Mouse (Mus musculus) intestine, embryonic 14.5 days (tissue): ENCODE results near the gene Slc25a20. TPM values are rescaled to one million over a fixed set of nuclear protein-coding genes. Genes with fewer than 3 reads are reported as not detected.

Experiments
- ATAC-seq: fragments of 200-750 bp; cut with Nextera tagmentation; replicated peaks from 2 replicates; pipeline ENCODE4 v1.8.0; 2017; ENCODE audit warnings: low read depth, moderate number of reproducible peaks, moderate TSS enrichment, moderate library complexity; ENCODE audit not compliant: low FRiP score, low TSS enrichment
- DNase-seq: peaks from one replicate; pipeline ENCODE4 v3.0.0-alpha.2; 2018; ENCODE audit warnings: low spot score
- H3K27ac ChIP-seq: fragments of 300-500 bp; sonication (generic); 2 replicates; pipeline ENCODE4 v1.5.1; 2014; ENCODE audit warnings: low read depth, mild to moderate bottlenecking, control low read depth
- H3K27me3 ChIP-seq: fragments of 300-500 bp; sonication (generic); replicated peaks from 2 replicates; pipeline ENCODE4 v1.6.1; 2014; ENCODE audit warnings: low read length, control low read depth; ENCODE audit not compliant: control insufficient read depth, insufficient read depth
- H3K36me3 ChIP-seq: fragments of 300-500 bp; sonication (generic); 2 replicates; pipeline ENCODE4 v1.6.1; 2014; ENCODE audit warnings: low read length, control low read depth; ENCODE audit not compliant: control insufficient read depth, insufficient read depth
- H3K4me1 ChIP-seq: fragments of 300-500 bp; sonication (generic); replicated peaks from 2 replicates; pipeline ENCODE4 v1.6.1; 2014; ENCODE audit warnings: low read length, control low read depth, mixed read lengths; ENCODE audit not compliant: control insufficient read depth, insufficient read depth
- H3K4me2 ChIP-seq: fragments of 300-500 bp; sonication (generic); 2 replicates; pipeline ENCODE4 v1.6.1; 2014; ENCODE audit warnings: low read length
- H3K4me3 ChIP-seq: fragments of 300-500 bp; sonication (generic); 2 replicates; pipeline ENCODE4 v1.5.1; 2014; ENCODE audit warnings: low read depth, low read length, control low read depth, mixed read lengths
- H3K9ac ChIP-seq: fragments of 300-500 bp; sonication (generic); 2 replicates; pipeline ENCODE4 v1.6.1; 2014; ENCODE audit warnings: mild to moderate bottlenecking, low read length
- H3K9me3 ChIP-seq: fragments of 300-500 bp; sonication (generic); 2 replicates; pipeline ENCODE4 v1.6.1; 2016; ENCODE audit warnings: low read length, control low read depth; ENCODE audit not compliant: control insufficient read depth
- WGBS: fragments of 180-500 bp; shearing (Covaris S2); extraction: QIAGEN DNeasy Blood & Tissue Kit; methylation state at CpG from one replicate; pipeline ENCODE4 v1.1.7; 2014; 5-methylcytosine and 5-hydroxymethylcytosine counted together
- polyA plus RNA-seq: library from polyadenylated mRNA; unstranded; fragments of >200 nt; fragmentation: Nextera tagmentation; extraction: Ambion mirVana; gene quantifications from 2 replicates; pipeline ENCODE4 v1.2.1, GENCODE M21; 2014

Gene Slc25a20
- polyA plus RNA-seq, 1 experiment from 2014 or later, result 29.1 TPM

DNA sequence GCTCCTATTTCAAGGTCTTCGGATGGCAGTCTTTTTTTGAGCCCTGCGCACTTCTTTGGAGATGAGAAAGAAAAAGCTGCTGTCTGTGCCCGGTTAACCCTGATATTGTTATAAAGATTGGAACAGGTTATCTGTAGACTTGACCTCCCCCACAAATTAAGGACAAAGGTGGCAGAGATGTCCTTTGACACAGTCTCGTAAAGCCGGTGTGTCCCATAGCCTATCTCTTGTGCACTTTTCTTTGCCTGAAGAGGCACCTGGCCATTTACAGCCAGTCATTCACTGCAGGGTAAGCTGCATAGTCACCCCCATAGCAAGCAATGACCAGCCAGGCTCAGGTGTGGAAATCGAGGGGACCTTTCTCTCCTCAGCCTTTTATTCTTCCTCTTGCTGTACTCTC is 772 bp downstream of the Slc25a20 start:
- Histone ChIP-seq H3K4me1 (no peaks in the 10 kb centered on the region; the same call in 1 of the 2 replicates), H3K9ac (peak overlapping the region; percentile 63), H3K4me2 (peak overlapping the region; percentile 65), H3K36me3 (no peaks in the 10 kb centered on the region), H3K9me3 (no peaks in the 10 kb centered on the region), H3K27ac (no peak overlapping the region), H3K27me3 (no peaks in the 10 kb centered on the region), H3K4me3 (peak overlapping the region; percentile 80)
- no peak for DNase-seq
- 35% methylated on average over 6 of the region's 6 CpGs for WGBS
- no peak for ATAC-seq

GRCm38 (mm10) chr9:108669875-108670274 is 8.0 kb downstream of the Slc25a20 start:
- no peaks in the 10 kb centered on the region for H3K4me1 ChIP-seq
- H3K9me3 ChIP-seq, result no peaks in the 10 kb centered on the region
- 70% methylated on average over 8 of the region's 8 CpGs for WGBS
- peaks cover 20% of the 10 kb centered on the region for H3K36me3 ChIP-seq
- no peak overlapping the region for H3K27ac ChIP-seq
- H3K9ac ChIP-seq, result no peak overlapping the region
- H3K27me3 ChIP-seq, result no peaks in the 10 kb centered on the region
- ATAC-seq, result no peak
- DNase-seq, result no peak
- no peak overlapping the region for H3K4me2 ChIP-seq
- no peak overlapping the region for H3K4me3 ChIP-seq

DNA sequence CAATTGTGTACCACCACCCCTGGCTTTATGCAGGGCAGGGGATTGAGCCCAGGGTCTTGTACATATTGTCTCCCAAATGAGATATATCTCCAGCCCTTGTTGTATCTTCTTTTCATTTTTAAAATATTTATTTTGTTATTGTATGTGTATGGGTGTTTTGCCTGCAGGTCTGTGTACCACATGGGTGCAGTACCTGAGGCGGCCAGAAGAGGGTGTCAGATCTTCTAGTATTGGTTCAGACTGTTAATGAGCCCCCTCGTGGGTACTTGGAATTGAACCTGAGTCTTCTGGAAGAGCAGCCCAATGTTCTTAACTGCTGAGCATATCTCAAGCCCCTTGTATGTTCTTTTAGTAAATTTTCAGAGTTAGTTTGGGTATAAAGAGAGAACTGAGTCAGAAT is 11.3 kb downstream of the Slc25a20 start:
- ATAC-seq, result no peak
- DNase-seq, result peak; percentile 58
- WGBS, result 45% methylated on average over 2 of the region's 2 CpGs

GRCm38 (mm10) chr9:108680026-108680425 is 18.1 kb downstream of the Slc25a20 start:
- no peaks in the 10 kb centered on the region for H3K9me3 ChIP-seq
- 90% methylated on average over 15 of the region's 15 CpGs for WGBS
- no peaks in the 10 kb centered on the region for H3K27me3 ChIP-seq
- no peak overlapping the region for H3K4me3 ChIP-seq
- H3K36me3 ChIP-seq, result peaks cover 44% of the 10 kb centered on the region
- H3K9ac ChIP-seq, result no peak overlapping the region
- H3K4me1 ChIP-seq, result no peaks in the 10 kb centered on the region
- DNase-seq, result no peak
- H3K27ac ChIP-seq, result no peak overlapping the region
- no peak for ATAC-seq
- no peak overlapping the region for H3K4me2 ChIP-seq

More for the DNA sequence above, 11.3 kb downstream of the Slc25a20 start:
- Histone ChIP-seq H3K4me2 (no peak overlapping the region), H3K9me3 (no peaks in the 10 kb centered on the region), H3K27ac (no peak overlapping the region), H3K4me1 (no peaks in the 10 kb centered on the region), H3K27me3 (no peaks in the 10 kb centered on the region), H3K4me3 (no peak overlapping the region), H3K36me3 (peaks cover 30% of the 10 kb centered on the region), H3K9ac (no peak overlapping the region)

DNA sequence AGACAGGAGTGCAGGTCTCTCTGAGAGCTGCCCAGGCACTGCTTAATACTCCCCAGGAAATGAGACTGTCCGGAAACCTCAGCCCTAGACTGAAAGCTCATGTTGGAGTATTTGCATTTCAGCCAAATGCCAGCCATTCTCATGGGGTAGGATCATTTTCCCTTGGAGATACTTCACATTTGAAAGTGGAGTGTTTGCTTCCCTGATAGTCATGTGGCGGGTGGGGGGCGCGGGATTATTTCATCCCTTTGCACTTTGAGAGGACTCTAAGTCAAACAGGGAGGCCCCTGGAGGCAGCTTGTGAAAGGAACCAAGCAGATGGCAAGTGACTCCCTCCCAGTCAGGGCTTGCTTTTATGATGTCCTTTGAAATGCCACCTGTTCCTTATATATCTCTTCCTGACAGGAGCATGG is 24.6 kb downstream of the Slc25a20 start:
- Histone ChIP-seq H3K27me3 (no peaks in the 10 kb centered on the region), H3K36me3 (0 out of 2 replicates have a peak, but pooled peaks cover 15% of the 10 kb centered on the region), H3K4me1 (peaks cover 2% of the 10 kb centered on the region), H3K9ac (no peak overlapping the region), H3K4me3 (no peak overlapping the region), H3K27ac (no peak overlapping the region), H3K9me3 (no peaks in the 10 kb centered on the region), H3K4me2 (no peak overlapping the region)
- 44% methylated on average over 4 of the region's 4 CpGs for WGBS
- no peak for DNase-seq
- ATAC-seq, result no peak

- H3K27ac ChIP-seq, result no peak overlapping the region
- H3K27me3 ChIP-seq, result no peaks in the 10 kb centered on the region
- no peaks in the 10 kb centered on the region for H3K9me3 ChIP-seq
- peaks cover 5% of the 10 kb centered on the region for H3K4me1 ChIP-seq
- 80% methylated on average over 6 of the region's 6 CpGs for whole genome bisulfite sequencing
- no peak overlapping the region for H3K4me2 ChIP-seq
- no peak overlapping the region for H3K9ac ChIP-seq
- H3K36me3 ChIP-seq, result 0 out of 2 replicates have a peak, but pooled peaks cover 11% of the 10 kb centered on the region
- DNase-seq (no peak), ATAC-seq (no peak)
- no peak overlapping the region for H3K4me3 ChIP-seq
Measured at GRCm38 (mm10) chr9:108687181-108687580, 25.3 kb downstream of the Slc25a20 start.

DNA sequence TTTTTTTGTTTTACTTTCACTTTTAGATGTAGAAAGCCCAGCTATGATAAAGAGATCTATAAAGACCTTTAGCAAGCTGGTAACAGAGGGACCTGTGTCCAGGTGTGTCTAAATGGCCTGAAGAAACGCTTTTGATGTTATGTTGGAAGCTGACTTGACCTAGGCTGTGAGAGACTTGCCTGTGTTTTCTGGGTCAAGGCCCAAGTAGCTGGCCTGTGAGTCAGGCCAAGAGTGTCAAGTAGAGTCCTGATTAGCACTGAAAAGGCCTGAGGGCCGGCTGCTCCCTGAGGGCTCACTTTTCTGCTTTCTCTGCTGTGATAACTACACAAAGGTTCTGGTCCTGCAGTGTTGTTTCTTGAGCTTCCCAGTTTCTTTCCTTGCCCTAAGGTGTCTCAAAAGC is 25.8 kb downstream of the Slc25a20 start:
- ATAC-seq, result no peak
- WGBS, result 82% methylated on average over 2 of the region's 2 CpGs

GRCm38 (mm10) chr9:108688451-108688850 is 26.6 kb downstream of the Slc25a20 start:
- 79% methylated on average over 9 of the region's 9 CpGs for WGBS
- H3K9ac ChIP-seq, result no peak overlapping the region
- no peak for ATAC-seq
- no peaks in the 10 kb centered on the region for H3K9me3 ChIP-seq
- no peak overlapping the region for H3K4me2 ChIP-seq
- 0 out of 2 replicates have a peak, but pooled peaks cover 3% of the 10 kb centered on the region for H3K36me3 ChIP-seq
- H3K27me3 ChIP-seq, result no peaks in the 10 kb centered on the region
- DNase-seq, result no peak
- H3K4me1 ChIP-seq, result peaks cover 11% of the 10 kb centered on the region
- H3K4me3 ChIP-seq, result no peak overlapping the region
- H3K27ac ChIP-seq, result no peak overlapping the region

More for the DNA sequence above, 25.8 kb downstream of the Slc25a20 start:
- DNase-seq, result no peak
- no peaks in the 10 kb centered on the region for H3K27me3 ChIP-seq
- H3K36me3 ChIP-seq, result 0 out of 2 replicates have a peak, but pooled peaks cover 6% of the 10 kb centered on the region
- no peaks in the 10 kb centered on the region for H3K9me3 ChIP-seq
- no peak overlapping the region for H3K4me3 ChIP-seq
- H3K9ac ChIP-seq, result no peak overlapping the region
- peaks cover 5% of the 10 kb centered on the region for H3K4me1 ChIP-seq
- no peak overlapping the region for H3K4me2 ChIP-seq
- no peak overlapping the region for H3K27ac ChIP-seq

DNA sequence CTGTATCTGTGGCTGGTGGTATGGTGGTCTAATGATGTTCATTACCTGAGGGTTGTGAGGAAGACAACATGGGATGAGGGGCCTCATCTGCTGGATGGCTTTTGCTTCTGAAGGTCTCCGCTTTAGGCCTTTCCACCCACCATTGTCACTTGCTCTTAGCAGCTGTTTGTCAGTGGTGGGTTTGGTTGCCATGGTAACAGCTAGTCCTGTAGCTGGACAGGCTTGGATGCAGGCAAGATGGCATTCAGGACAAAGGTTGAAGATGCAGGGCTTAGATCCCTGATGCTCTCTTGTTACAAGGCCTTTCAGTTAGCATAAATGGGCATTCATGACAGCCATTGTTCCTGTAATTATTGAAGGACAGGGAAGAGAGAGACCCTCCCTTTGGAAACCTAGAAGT is 27.2 kb downstream of the Slc25a20 start, which contains the start of gene Prkar2a:
TSS of gene Prkar2a (plus strand) at position 209 of the 400 bp plus-strand sequence.
- DNase-seq, result no peak

More for the DNA sequence above, 27.2 kb downstream of the Slc25a20 start, which contains the start of gene Prkar2a:
- WGBS, result 94% methylated on average over 1 of the region's 1 CpGs
- no peak for ATAC-seq
- no peaks in the 10 kb centered on the region for H3K36me3 ChIP-seq
- H3K9me3 ChIP-seq, result no peaks in the 10 kb centered on the region
- no peak within 1 kb of the TSS for H3K4me2 ChIP-seq
- H3K27me3 ChIP-seq, result no peaks in the 10 kb centered on the region
- H3K4me3 ChIP-seq, result no peak within 1 kb of the TSS
- H3K4me1 ChIP-seq, result peaks cover 16% of the 10 kb centered on the region
- no peak within 1 kb of the TSS for H3K9ac ChIP-seq
- no peak within 1 kb of the TSS for H3K27ac ChIP-seq
